Mouse (Mus musculus) spleen, postnatal 36 days (tissue): ENCODE data around the gene Rassf1.

ENCODE experiments used
- DNase-seq, 2 experiments: peaks; one replicate each; pipeline ENCODE4 v3.0.0; 2022; ENCODE audit warnings: low spot score in 2 of 2, mixed read lengths in 1 of 2

Gene Rassf1

GRCm38 (mm10) chr9:107579023-107579900, 27.9 kb downstream of the Rassf1 start:
- DNase-seq: no peak

- DNase-seq: peak; percentile 85 to 89
Observed at GRCm38 (mm10) chr9:107580501-107581317, 29.4 kb downstream of the Rassf1 start, which contains the start of gene Hyal3. TSS of gene Hyal3 (plus strand) at chr9:107580818.

- no peak for DNase-seq
Observed at GRCm38 (mm10) chr9:107581584-107581983, 30.2 kb downstream of the Rassf1 start.

GRCm38 (mm10) chr9:107582509-107583062, 31.2 kb downstream of the Rassf1 start:
- no peak for DNase-seq

GRCm38 (mm10) chr9:107583174-107583573, 31.8 kb downstream of the Rassf1 start:
- no peak for DNase-seq

GRCm38 (mm10) chr9:107586504-107586903, 35.1 kb downstream of the Rassf1 start:
- no peak for DNase-seq

- DNase-seq: peak; percentile 99
Observed at GRCm38 (mm10) chr9:107586974-107587832, 35.8 kb downstream of the Rassf1 start, which contains the start of gene Ifrd2. TSS of gene Ifrd2 (plus strand) at chr9:107587642.

- peak in 1 of 2 experiments; percentile 70 for DNase-seq
Observed at GRCm38 (mm10) chr9:107587833-107588639, 36.7 kb downstream of the Rassf1 start.

- DNase-seq: peak; percentile 60 to 76
Observed at GRCm38 (mm10) chr9:107590058-107590772, 38.9 kb downstream of the Rassf1 start.

- no peak for DNase-seq
Observed at GRCm38 (mm10) chr9:107590773-107591060, 39.4 kb downstream of the Rassf1 start.

GRCm38 (mm10) chr9:107593101-107593976, 42.0 kb downstream of the Rassf1 start:
- DNase-seq: no peak

GRCm38 (mm10) chr9:107594281-107595062, 43.1 kb downstream of the Rassf1 start:
- DNase-seq: no peak

GRCm38 (mm10) chr9:107596619-107597569, 45.5 kb downstream of the Rassf1 start:
- no peak for DNase-seq

- DNase-seq: no peak
Observed at GRCm38 (mm10) chr9:107598385-107598784, 47.0 kb downstream of the Rassf1 start.

GRCm38 (mm10) chr9:107599433-107599832, 48.1 kb downstream of the Rassf1 start:
- no peak for DNase-seq

GRCm38 (mm10) chr9:107599842-107600241, 48.5 kb downstream of the Rassf1 start:
- DNase-seq: no peak

GRCm38 (mm10) chr9:107600745-107601144, 49.4 kb downstream of the Rassf1 start:
- no peak for DNase-seq
